Mouse (Mus musculus) kidney, embryonic 16.5 days (tissue): ENCODE data around the gene Sh2d3c. TPM values are rescaled to one million over a fixed set of nuclear protein-coding genes. Genes with fewer than 3 reads are reported as not detected.

Experiments used
- ATAC-seq: fragments of 200-750 bp; cut with Nextera tagmentation; 2 replicates; pipeline ENCODE4 v1.8.0; 2017; ENCODE audit warnings: moderate TSS enrichment; ENCODE audit not compliant: low FRiP score, low TSS enrichment
- H3K27ac ChIP-seq: fragments of 300-500 bp; sonication (generic); 2 replicates; pipeline ENCODE4 v1.5.1; 2014; ENCODE audit warnings: low read length
- H3K27me3 ChIP-seq: fragments of 300-500 bp; sonication (generic); 2 replicates; pipeline ENCODE4 v1.6.1; 2014; ENCODE audit warnings: low read length, control low read depth, mixed read lengths; ENCODE audit not compliant: insufficient read depth
- H3K36me3 ChIP-seq: fragments of 300-500 bp; sonication (generic); 2 replicates; pipeline ENCODE4 v1.6.1; 2014; ENCODE audit warnings: low read length, control low read depth, mixed read lengths; ENCODE audit not compliant: insufficient read depth
- H3K4me1 ChIP-seq: fragments of 300-500 bp; sonication (generic); 2 replicates; pipeline ENCODE4 v1.6.1; 2014; ENCODE audit warnings: low read length, control low read depth, mixed read lengths; ENCODE audit not compliant: insufficient read depth
- H3K4me2 ChIP-seq: fragments of 300-500 bp; sonication (generic); replicated peaks from 2 replicates; pipeline ENCODE4 v1.6.1; 2014; ENCODE audit warnings: low read depth, low read length
- H3K4me3 ChIP-seq: fragments of 300-500 bp; sonication (generic); 2 replicates; pipeline ENCODE4 v1.5.1; 2014; ENCODE audit warnings: mild to moderate bottlenecking, low read length
- H3K9ac ChIP-seq: fragments of 300-500 bp; sonication (generic); replicated peaks from 2 replicates; pipeline ENCODE4 v1.6.1; 2014; ENCODE audit warnings: low read length
- H3K9me3 ChIP-seq: fragments of 300-500 bp; sonication (generic); 2 replicates; pipeline ENCODE4 v1.6.1; 2016; ENCODE audit warnings: low read length, control low read depth
- whole genome bisulfite sequencing: fragments of 180-500 bp; shearing (Covaris S2); extraction: QIAGEN DNeasy Blood & Tissue Kit; methylation state at CpG from one replicate; pipeline ENCODE4 v1.1.7; 2014; 5-methylcytosine and 5-hydroxymethylcytosine counted together
- polyA plus RNA-seq: library from polyadenylated mRNA; unstranded; fragments of >200 nt; fragmentation: Nextera tagmentation; extraction: Ambion mirVana; gene quantifications from 2 replicates; pipeline ENCODE4 v1.2.1, GENCODE M21; 2015

The Sh2d3c gene
- polyA plus RNA-seq, 1 experiment from 2014 or later: 41.5 TPM

GRCm38 (mm10) chr2:32693823-32694411, 26.9 kb upstream of the Sh2d3c start:
- Histone ChIP-seq H3K36me3 (no peaks in the 10 kb centered on the region), H3K27me3 (no peaks in the 10 kb centered on the region), H3K9ac (peak overlapping the region; percentile 90), H3K27ac (peak overlapping the region; percentile 90), H3K4me3 (peak overlapping the region; percentile 83), H3K4me1 (peaks cover 15% of the 10 kb centered on the region), H3K4me2 (peak overlapping the region; percentile 83), H3K9me3 (no peaks in the 10 kb centered on the region)
- peak; percentile 98 for ATAC-seq
- WGBS: under 1% methylated on average over 51 of the region's 51 CpGs

DNA sequence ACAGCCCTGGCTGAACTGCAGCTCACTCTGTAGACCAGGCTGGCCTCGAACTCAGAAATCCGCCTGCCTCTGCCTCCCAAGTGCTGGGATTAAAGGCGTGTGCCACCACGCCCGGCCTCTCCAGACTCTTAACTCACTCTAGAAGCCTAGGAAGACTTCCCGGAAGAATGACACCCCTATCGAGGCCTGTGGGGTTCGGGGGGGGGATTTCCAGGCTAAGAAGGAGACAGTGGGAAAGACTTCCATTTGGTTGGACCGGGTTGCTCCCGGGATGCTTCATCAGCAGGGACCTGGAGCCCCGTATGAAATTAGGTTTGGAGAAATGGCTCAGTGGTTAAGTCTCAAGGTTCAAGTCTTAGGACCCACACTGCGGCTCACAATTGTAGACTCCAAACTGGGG, 26.2 kb upstream of the Sh2d3c start:
- Histone ChIP-seq H3K27ac (peak overlapping the region; percentile 85; the same call in 1 of the 2 replicates), H3K27me3 (no peaks in the 10 kb centered on the region), H3K4me1 (peaks cover 17% of the 10 kb centered on the region), H3K36me3 (no peaks in the 10 kb centered on the region), H3K4me3 (peak overlapping the region; percentile 83), H3K4me2 (peak overlapping the region; percentile 83), H3K9me3 (no peaks in the 10 kb centered on the region), H3K9ac (peak overlapping the region; percentile 78)
- 86% methylated on average over 12 of the region's 12 CpGs for WGBS
- ATAC-seq: 0 out of 2 replicates have a peak, but pooled peaks have one; percentile 1

DNA sequence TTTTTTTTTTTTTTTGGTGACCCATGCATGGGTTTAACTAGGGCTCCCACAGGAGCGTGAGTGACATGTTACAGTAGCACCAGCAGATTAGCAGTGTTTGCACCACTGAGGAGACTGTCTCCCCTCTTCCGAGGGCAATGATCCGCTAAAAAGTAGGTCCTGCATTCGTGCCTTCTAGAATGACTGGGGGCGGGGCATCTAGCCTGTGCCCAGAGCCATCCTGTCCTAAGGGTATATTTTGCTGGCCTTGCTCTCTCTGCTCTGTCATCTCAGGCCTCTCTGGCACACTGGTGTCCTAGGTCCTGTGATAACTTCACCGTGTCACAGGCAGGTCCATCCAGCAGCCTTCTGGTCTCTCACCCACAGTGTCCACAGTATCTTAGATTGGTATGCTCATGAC, 21.2 kb upstream of the Sh2d3c start:
- no peaks in the 10 kb centered on the region for H3K9me3 ChIP-seq
- 69% methylated on average over 6 of the region's 6 CpGs for WGBS
- H3K27ac ChIP-seq: no peak overlapping the region
- no peak overlapping the region for H3K4me3 ChIP-seq
- H3K9ac ChIP-seq: no peak overlapping the region
- 0 out of 2 replicates have a peak, but pooled peaks cover 6% of the 10 kb centered on the region for H3K4me1 ChIP-seq
- H3K4me2 ChIP-seq: no peak overlapping the region
- H3K27me3 ChIP-seq: no peaks in the 10 kb centered on the region
- peaks cover 17% of the 10 kb centered on the region; the same call in 1 of the 2 replicates for H3K36me3 ChIP-seq
- ATAC-seq: 0 out of 2 replicates have a peak, but pooled peaks have one; percentile 23

GRCm38 (mm10) chr2:32700966-32701743, 19.7 kb upstream of the Sh2d3c start:
- peaks cover 29% of the 10 kb centered on the region; the same call in 1 of the 2 replicates for H3K36me3 ChIP-seq
- H3K9ac ChIP-seq: no peak overlapping the region
- 0 out of 2 replicates have a peak, but pooled peaks cover 5% of the 10 kb centered on the region for H3K4me1 ChIP-seq
- no peaks in the 10 kb centered on the region for H3K9me3 ChIP-seq
- ATAC-seq: no peak
- WGBS: 77% methylated on average over 14 of the region's 14 CpGs
- no peak overlapping the region for H3K4me3 ChIP-seq
- H3K27me3 ChIP-seq: no peaks in the 10 kb centered on the region
- no peak overlapping the region for H3K4me2 ChIP-seq
- no peak overlapping the region for H3K27ac ChIP-seq

GRCm38 (mm10) chr2:32703046-32703445, 17.8 kb upstream of the Sh2d3c start:
- H3K9ac ChIP-seq: no peak overlapping the region
- peak overlapping the region; percentile 31 for H3K27ac ChIP-seq
- H3K4me3 ChIP-seq: no peak overlapping the region
- H3K27me3 ChIP-seq: no peaks in the 10 kb centered on the region
- no peak for ATAC-seq
- WGBS: 93% methylated on average over 8 of the region's 8 CpGs
- peaks cover 47% of the 10 kb centered on the region for H3K36me3 ChIP-seq
- H3K4me1 ChIP-seq: 0 out of 2 replicates have a peak, but pooled peaks cover 5% of the 10 kb centered on the region
- H3K4me2 ChIP-seq: no peak overlapping the region
- H3K9me3 ChIP-seq: no peaks in the 10 kb centered on the region

DNA sequence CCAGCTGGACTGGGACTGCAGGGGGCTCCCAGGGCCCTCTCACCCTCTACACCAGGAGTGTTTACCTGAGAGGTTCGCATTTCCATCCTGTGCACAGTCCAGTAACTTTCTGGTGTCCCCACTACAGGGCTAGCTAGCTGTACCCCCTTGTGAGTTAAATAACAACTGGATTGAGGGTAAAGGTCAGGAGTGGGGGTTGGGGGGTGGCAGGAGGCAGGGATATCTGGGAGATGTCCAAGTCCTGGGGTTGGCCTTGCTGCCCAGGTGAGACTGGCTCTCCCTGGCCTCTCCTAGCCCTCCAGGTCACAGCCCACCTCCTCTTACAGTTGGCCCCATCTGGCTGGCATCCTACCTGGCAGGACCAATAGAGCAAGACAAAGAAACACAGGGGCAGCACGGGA, 16.8 kb upstream of the Sh2d3c start, which contains the start of gene Fpgs:
Fpgs (minus strand) TSS at position 125 of the 401 bp plus-strand sequence.
- ATAC-seq: peak; percentile 78
- Histone ChIP-seq H3K4me2 (no peak within 1 kb of the TSS), H3K9me3 (no peaks in the 10 kb centered on the region), H3K4me1 (0 out of 2 replicates have a peak, but pooled peaks cover 5% of the 10 kb centered on the region), H3K27me3 (no peaks in the 10 kb centered on the region), H3K36me3 (peaks cover 55% of the 10 kb centered on the region), H3K4me3 (no peak within 1 kb of the TSS), H3K9ac (no peak within 1 kb of the TSS), H3K27ac (peak within 1 kb of the TSS; percentile 31)
- WGBS: 55% methylated on average over 2 of the region's 2 CpGs

DNA sequence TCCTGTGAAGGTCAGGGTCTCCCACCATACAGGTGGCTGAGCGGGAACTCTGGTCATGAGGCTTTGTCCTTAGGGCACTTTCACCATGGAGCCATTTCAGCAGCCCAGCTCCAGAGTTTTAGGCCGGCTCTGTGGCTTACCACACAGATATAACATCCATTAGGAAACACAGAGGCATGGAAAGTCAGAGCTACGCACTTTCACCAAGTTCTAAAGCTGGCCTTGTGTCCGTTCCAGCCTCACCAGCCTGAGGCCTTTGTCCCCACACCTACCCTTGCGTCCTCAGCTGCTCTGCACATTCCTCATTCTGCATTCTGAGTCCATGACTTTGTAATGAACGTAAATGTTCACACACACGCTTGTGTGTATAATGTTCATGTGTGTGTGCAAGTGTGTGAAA, 15.8 kb upstream of the Sh2d3c start:
- ATAC-seq: no peak
- Histone ChIP-seq H3K4me3 (no peak overlapping the region), H3K4me2 (no peak overlapping the region), H3K9me3 (no peaks in the 10 kb centered on the region), H3K9ac (no peak overlapping the region), H3K27me3 (no peaks in the 10 kb centered on the region), H3K36me3 (peaks cover 65% of the 10 kb centered on the region), H3K4me1 (0 out of 2 replicates have a peak, but pooled peaks cover under 1% of the 10 kb centered on the region), H3K27ac (peak overlapping the region; percentile 31; the same call in 1 of the 2 replicates)
- WGBS: 91% methylated on average over 7 of the region's 7 CpGs

GRCm38 (mm10) chr2:32706971-32707370, 13.9 kb upstream of the Sh2d3c start:
- peaks cover 9% of the 10 kb centered on the region for H3K4me1 ChIP-seq
- ATAC-seq: no peak
- H3K9ac ChIP-seq: no peak overlapping the region
- no peaks in the 10 kb centered on the region for H3K27me3 ChIP-seq
- no peak overlapping the region for H3K4me3 ChIP-seq
- WGBS: 94% methylated on average over 6 of the region's 6 CpGs
- no peaks in the 10 kb centered on the region for H3K9me3 ChIP-seq
- peaks cover 76% of the 10 kb centered on the region for H3K36me3 ChIP-seq
- H3K4me2 ChIP-seq: no peak overlapping the region
- H3K27ac ChIP-seq: no peak overlapping the region

- 33% methylated on average over 3 of the region's 3 CpGs for WGBS
- no peak for ATAC-seq
- H3K36me3 ChIP-seq: peaks cover 68% of the 10 kb centered on the region
Measured at GRCm38 (mm10) chr2:32708643-32709042, 12.2 kb upstream of the Sh2d3c start.

More at GRCm38 (mm10) chr2:32708643-32709042, 12.2 kb upstream of the Sh2d3c start:
- H3K27me3 ChIP-seq: no peaks in the 10 kb centered on the region
- no peaks in the 10 kb centered on the region for H3K9me3 ChIP-seq
- H3K27ac ChIP-seq: no peak overlapping the region
- H3K4me3 ChIP-seq: no peak overlapping the region
- H3K4me2 ChIP-seq: no peak overlapping the region
- H3K4me1 ChIP-seq: peaks cover 10% of the 10 kb centered on the region
- no peak overlapping the region for H3K9ac ChIP-seq
